Mouse (Mus musculus): ENCODE measurements at regions not wholly inside any gene's neighbourhood (a gene's known extent, or its start where the extent isn't known, plus 50 kb on each side); places are given as distances from the start of the nearest gene placed in this dataset.
A peak's percentile ranks its signal among the peaks of the same experiment; 100 is the strongest.

DNA sequence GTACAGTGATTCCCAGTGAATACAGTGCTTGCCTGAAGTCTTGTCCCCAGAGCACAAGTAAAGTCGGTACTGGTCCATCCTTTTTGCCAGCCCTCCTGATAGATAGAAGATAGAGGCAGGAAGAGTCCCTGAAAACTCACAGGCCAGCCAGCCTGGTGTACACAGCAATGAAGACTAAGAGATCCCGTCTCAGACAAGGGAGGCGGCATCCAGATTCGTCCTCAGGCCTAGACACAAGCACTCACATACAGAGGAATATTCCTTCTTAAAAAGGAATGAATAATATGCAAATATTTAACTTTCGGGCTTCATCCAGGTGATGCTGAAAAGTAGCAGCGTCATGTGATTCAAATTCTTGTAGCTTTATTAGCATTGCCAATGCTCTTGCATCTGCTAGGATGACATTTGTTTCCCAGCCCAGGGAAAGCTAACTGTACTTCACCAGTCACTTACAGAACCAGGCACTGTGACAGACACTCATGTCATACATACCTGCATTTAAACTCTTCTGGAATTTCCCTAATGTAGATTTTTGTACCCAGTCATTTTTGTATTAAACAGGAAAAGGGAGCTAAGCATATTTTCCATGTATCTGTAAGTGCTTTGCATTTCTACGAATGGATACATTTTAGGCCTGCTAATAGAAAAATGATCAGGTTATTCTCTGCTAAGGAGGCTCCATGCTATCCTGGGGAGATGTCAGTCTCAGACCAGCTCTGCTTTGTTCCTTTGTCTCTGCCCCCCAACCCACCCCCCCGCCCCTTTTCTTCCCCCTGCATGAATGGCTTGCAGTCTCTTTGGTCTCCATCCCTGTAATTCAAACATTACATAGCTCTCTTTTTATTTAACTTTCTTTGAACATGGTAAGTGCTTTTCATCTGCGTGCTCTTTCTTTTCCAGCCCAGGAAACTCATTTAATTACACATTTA is 162.5 kb upstream of the Gm9747 start:
- 60% methylated on average over 9 of the region's 9 CpGs for WGBS
- H3K27ac ChIP-seq (ENCODE audit: insufficient read depth, low read length) = no peak overlapping the region
- no peaks in the 10 kb centered on the region for H3K27me3 ChIP-seq (ENCODE audit: control insufficient read depth, insufficient read depth, low read length)
- no peak overlapping the region for H3K4me3 ChIP-seq (replicated peaks; ENCODE audit: insufficient read depth, low read depth, low read length)
- TF ChIP-seq CTCF (IDR thresholded peaks at IDR 0.05; ENCODE audit: borderline replicate concordance, insufficient read depth, low read depth, low read length) = no peak
- no peak for TF ChIP-seq POLR2A (IDR thresholded peaks at IDR 0.05; ENCODE audit: borderline replicate concordance, insufficient read depth, low read length)
- H3K4me1 ChIP-seq (ENCODE audit: control insufficient read depth, insufficient read depth, low read length) = no peaks in the 10 kb centered on the region
- no peak for DNase-seq

DNA sequence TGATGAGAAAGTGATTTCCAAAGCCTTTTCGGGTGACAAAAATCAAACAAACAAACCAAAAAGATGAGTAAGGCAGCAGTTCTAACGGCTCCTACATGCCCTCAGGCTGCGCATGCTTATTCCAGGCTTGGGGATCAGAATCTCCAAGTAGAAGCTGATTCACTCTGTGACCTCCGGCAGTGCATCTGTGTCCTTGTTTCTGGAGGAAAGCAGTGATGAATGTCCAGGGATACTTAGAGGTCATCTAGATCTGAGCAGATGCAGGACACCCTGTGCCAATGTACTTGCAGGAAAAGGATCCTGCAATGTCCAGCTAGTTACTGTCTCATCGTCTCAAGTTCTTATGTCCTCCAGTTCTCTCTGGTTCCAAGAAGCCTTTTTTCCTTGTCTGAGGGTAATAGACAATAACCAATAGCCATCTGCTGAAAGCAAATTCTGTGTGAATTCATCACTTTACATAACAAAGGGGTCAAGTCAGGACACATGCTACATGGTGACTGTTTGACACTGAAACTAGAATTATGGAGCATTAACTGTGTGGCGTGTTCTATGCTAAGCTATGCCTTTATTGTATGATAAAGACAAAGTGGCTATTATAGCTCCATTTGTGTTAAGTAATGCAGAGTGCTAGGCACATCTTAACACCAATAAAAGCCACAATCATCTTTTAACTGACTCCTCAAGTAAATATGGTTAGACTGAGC is 143.6 kb upstream of the Gm9747 start:
- Histone ChIP-seq H3K4me1 (ENCODE audit: control insufficient read depth, insufficient read depth, low read length) (no peaks in the 10 kb centered on the region), H3K4me3 (replicated peaks; ENCODE audit: insufficient read depth, low read depth, low read length) (no peak overlapping the region), H3K27me3 (ENCODE audit: control insufficient read depth, insufficient read depth, low read length) (no peaks in the 10 kb centered on the region), H3K27ac (ENCODE audit: insufficient read depth, low read length) (no peak overlapping the region)
- 77% methylated on average over 6 of the region's 6 CpGs for WGBS
- DNase-seq = peak in 1 of 2 experiments; percentile 14
- TF ChIP-seq POLR2A (IDR thresholded peaks at IDR 0.05; ENCODE audit: borderline replicate concordance, insufficient read depth, low read length) = no peak
- no peak for TF ChIP-seq CTCF (IDR thresholded peaks at IDR 0.05; ENCODE audit: borderline replicate concordance, insufficient read depth, low read depth, low read length)

DNA sequence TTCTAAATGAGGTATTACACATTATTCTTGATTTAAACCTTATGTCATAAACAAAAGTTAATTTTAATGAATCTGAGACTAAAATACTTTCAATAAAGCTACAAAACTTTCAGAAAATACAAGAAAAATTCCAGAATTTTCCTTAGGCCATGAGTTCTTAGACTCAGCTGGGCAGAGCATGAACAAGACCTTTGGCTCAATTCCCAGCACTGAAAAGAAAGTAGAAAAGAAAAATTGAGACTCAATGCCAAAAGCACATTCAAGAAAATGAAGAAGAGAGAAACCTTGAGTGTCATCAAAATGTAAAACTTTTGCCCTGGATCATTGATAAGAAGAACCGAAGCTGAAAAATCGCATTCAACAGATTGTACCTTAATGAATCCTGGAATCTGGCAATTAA is 137.8 kb upstream of the Gm9747 start:
- TF ChIP-seq POLR2A (IDR thresholded peaks at IDR 0.05; ENCODE audit: borderline replicate concordance, insufficient read depth, low read length) = no peak
- TF ChIP-seq CTCF (IDR thresholded peaks at IDR 0.05; ENCODE audit: borderline replicate concordance, insufficient read depth, low read depth, low read length) = no peak
- DNase-seq = no peak
- WGBS = 93% methylated on average over 2 of the region's 2 CpGs

DNA sequence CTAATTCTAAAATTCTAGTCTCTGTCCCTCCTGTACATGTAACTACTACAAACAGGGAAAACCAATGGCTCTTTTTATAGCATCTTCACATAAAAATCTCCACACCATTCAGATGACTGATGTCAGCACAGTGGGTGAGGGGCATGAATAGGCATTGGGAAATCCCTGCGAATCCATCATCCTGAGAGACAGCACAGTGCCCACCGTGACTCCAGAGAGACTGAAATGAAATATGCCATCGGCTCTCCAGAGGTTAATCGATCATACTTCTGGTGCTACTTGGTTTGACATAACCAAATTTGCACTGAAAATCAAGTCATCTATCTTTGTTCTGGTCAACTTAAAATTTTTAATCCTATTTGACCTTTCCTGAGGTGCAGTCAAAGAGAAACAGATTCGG is 126.2 kb upstream of the Gm9747 start:
- H3K4me3 ChIP-seq (replicated peaks; ENCODE audit: insufficient read depth, low read depth, low read length) = no peak overlapping the region
- no peaks in the 10 kb centered on the region for H3K27me3 ChIP-seq (ENCODE audit: control insufficient read depth, insufficient read depth, low read length)
- H3K4me1 ChIP-seq (ENCODE audit: control insufficient read depth, insufficient read depth, low read length) = no peaks in the 10 kb centered on the region
- WGBS = 75% methylated on average over 5 of the region's 5 CpGs
- no peak overlapping the region for H3K27ac ChIP-seq (ENCODE audit: insufficient read depth, low read length)
- DNase-seq = no peak
- TF ChIP-seq CTCF (IDR thresholded peaks at IDR 0.05; ENCODE audit: borderline replicate concordance, insufficient read depth, low read depth, low read length) (no peak), POLR2A (IDR thresholded peaks at IDR 0.05; ENCODE audit: borderline replicate concordance, insufficient read depth, low read length) (no peak)

More for the DNA sequence above, 137.8 kb upstream of the Gm9747 start:
- no peak overlapping the region for H3K27ac ChIP-seq (ENCODE audit: insufficient read depth, low read length)
- H3K27me3 ChIP-seq (ENCODE audit: control insufficient read depth, insufficient read depth, low read length) = no peaks in the 10 kb centered on the region
- no peak overlapping the region for H3K4me3 ChIP-seq (replicated peaks; ENCODE audit: insufficient read depth, low read depth, low read length)
- no peaks in the 10 kb centered on the region for H3K4me1 ChIP-seq (ENCODE audit: control insufficient read depth, insufficient read depth, low read length)

DNA sequence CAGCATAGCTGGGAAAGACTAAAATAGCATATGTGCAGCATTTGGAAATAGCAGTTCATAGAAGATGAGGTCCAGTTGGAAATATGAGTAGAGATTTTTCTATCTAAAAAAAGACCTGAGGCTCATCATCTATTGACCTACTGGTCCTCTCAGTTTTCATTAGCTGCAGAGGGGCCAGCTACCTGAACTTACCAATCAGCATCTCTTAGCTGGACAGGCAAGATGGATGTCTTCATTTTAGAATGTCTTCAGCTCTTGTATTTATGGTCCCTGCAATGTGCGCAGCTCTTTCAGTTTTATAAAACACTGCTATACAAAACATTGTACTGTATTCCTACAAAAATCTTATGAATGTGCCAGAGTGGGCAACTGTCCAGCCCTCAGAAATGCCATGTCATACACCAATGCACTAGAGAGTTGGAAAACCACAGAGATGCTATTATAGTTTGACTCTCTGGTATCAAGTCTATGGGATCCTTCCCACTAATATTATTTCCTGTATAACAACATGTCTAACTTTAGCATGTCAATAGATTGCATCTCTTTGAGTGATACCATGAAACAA is 122.8 kb upstream of the Gm9747 start:
- 93% methylated on average over 1 of the region's 1 CpGs for WGBS
- H3K4me1 ChIP-seq (ENCODE audit: control insufficient read depth, insufficient read depth, low read length) = no peaks in the 10 kb centered on the region
- DNase-seq = no peak
- H3K27me3 ChIP-seq (ENCODE audit: control insufficient read depth, insufficient read depth, low read length) = no peaks in the 10 kb centered on the region
- no peak for TF ChIP-seq POLR2A (IDR thresholded peaks at IDR 0.05; ENCODE audit: borderline replicate concordance, insufficient read depth, low read length)
- H3K4me3 ChIP-seq (replicated peaks; ENCODE audit: insufficient read depth, low read depth, low read length) = no peak overlapping the region
- H3K27ac ChIP-seq (ENCODE audit: insufficient read depth, low read length) = no peak overlapping the region

DNA sequence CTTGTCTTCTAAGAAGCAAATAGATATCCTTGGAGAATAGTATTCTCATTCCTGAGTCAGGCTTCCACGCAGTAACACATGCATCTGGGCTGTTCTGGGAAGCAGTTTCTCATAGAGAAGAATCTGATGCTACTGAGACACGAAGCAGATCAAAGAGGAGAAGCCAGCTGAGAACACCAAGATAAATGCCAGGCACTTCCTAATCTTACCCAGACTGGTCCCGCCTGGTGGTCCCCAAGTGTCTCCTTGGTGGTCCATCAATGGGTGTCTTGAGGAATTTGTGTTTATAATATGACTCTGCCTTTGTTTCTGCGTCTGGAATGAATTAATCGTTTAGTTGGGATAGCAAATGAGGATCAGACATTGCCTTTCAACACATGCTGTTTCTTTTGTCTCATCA is 120.5 kb upstream of the Gm9747 start:
- no peak for TF ChIP-seq POLR2A (IDR thresholded peaks at IDR 0.05; ENCODE audit: borderline replicate concordance, insufficient read depth, low read length)
- no peak for TF ChIP-seq CTCF (IDR thresholded peaks at IDR 0.05; ENCODE audit: borderline replicate concordance, insufficient read depth, low read depth, low read length)
- no peak for DNase-seq
- H3K27ac ChIP-seq (ENCODE audit: insufficient read depth, low read length) = no peak overlapping the region
- no peak overlapping the region for H3K4me3 ChIP-seq (replicated peaks; ENCODE audit: insufficient read depth, low read depth, low read length)
- no peaks in the 10 kb centered on the region for H3K4me1 ChIP-seq (ENCODE audit: control insufficient read depth, insufficient read depth, low read length)
- 46% methylated on average over 5 of the region's 5 CpGs for WGBS
- H3K27me3 ChIP-seq (ENCODE audit: control insufficient read depth, insufficient read depth, low read length) = no peaks in the 10 kb centered on the region

DNA sequence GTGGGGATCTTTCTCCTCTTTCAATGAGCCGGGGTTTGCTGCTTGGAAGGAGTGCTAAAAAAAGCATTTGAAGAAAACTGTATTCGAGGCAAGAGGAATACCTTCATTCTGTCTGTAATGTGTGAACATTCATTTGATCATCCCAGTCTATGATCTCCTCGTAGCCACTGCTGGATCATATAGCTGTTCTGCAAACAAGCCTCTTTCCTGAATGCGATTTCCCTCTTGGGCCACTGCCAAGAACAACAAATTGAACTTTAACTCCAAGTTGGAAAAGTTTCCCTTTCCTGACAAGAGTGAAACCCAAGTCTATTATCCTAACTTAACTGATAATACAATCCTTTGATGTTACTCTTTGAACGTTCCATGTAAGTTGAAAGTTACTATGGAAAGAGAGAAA is 108.4 kb upstream of the Gm9747 start:
- no peak for DNase-seq
- 57% methylated on average over 5 of the region's 5 CpGs for WGBS
- H3K27ac ChIP-seq (ENCODE audit: insufficient read depth, low read length) = no peak overlapping the region
- H3K4me1 ChIP-seq (ENCODE audit: control insufficient read depth, insufficient read depth, low read length) = no peaks in the 10 kb centered on the region
- H3K4me3 ChIP-seq (replicated peaks; ENCODE audit: insufficient read depth, low read depth, low read length) = no peak overlapping the region
- TF ChIP-seq CTCF (IDR thresholded peaks at IDR 0.05; ENCODE audit: borderline replicate concordance, insufficient read depth, low read depth, low read length) (no peak), POLR2A (IDR thresholded peaks at IDR 0.05; ENCODE audit: borderline replicate concordance, insufficient read depth, low read length) (no peak)
- H3K27me3 ChIP-seq (ENCODE audit: control insufficient read depth, insufficient read depth, low read length) = no peaks in the 10 kb centered on the region
